ENCODE assay signal across 8 mouse cellular contexts in genomic region chr3:36689392-36690291, GRCm38 (mm10). TPM values are rescaled to one million over a fixed set of nuclear protein-coding genes. Genes with fewer than 3 reads are reported as not detected.
DNase-seq lines count a peak whose midpoint lies in the region; ATAC-seq and TF ChIP-seq lines count a peak whose summit lies in the region.

Gene Trpc3 (minus strand): TSS chr3:36690167.

- peaks cover 27% of the 10 kb centered on the region; the same call in 1 of the 2 replicates for H3K27me3 ChIP-seq in embryonic facial prominence, embryonic 14.5 days (replicated peaks; ENCODE audit: control insufficient read depth, insufficient read depth, low read length)
- H3K27me3 ChIP-seq in heart, embryonic 15.5 days: no peaks in the 10 kb centered on the region; the same call in 1 of the 2 replicates
- no peaks in the 10 kb centered on the region for H3K27me3 ChIP-seq in kidney, postnatal 0 days (ENCODE audit: insufficient read depth, low read length)
- peaks cover 32% of the 10 kb centered on the region for H3K27me3 ChIP-seq in liver, embryonic 16.5 days (ENCODE audit: control insufficient read depth, insufficient read depth, low read depth, low read length)

- H3K36me3 ChIP-seq in embryonic facial prominence, embryonic 14.5 days (ENCODE audit: control insufficient read depth, insufficient read depth, low read length): no peaks in the 10 kb centered on the region
- H3K36me3 ChIP-seq in heart, embryonic 15.5 days: no peaks in the 10 kb centered on the region
- H3K36me3 ChIP-seq in kidney, postnatal 0 days (ENCODE audit: insufficient read depth, low read length): no peaks in the 10 kb centered on the region
- H3K36me3 ChIP-seq in liver, embryonic 16.5 days (ENCODE audit: control insufficient read depth, insufficient read depth): no peaks in the 10 kb centered on the region

- peak within 1 kb of the TSS; percentile 54 for H3K4me3 ChIP-seq in embryonic facial prominence, embryonic 14.5 days (ENCODE audit: low read depth, low read length)
- peak within 1 kb of the TSS; percentile 86 for H3K4me3 ChIP-seq in heart, embryonic 15.5 days
- peak within 1 kb of the TSS; percentile 69 for H3K4me3 ChIP-seq in kidney, postnatal 0 days (replicated peaks; ENCODE audit: low read depth, low read length)
- peak within 1 kb of the TSS; percentile 57 for H3K4me3 ChIP-seq in liver, embryonic 16.5 days (ENCODE audit: low read depth, low read length)

- peaks cover 8% of the 10 kb centered on the region for H3K4me1 ChIP-seq in embryonic facial prominence, embryonic 14.5 days (ENCODE audit: control insufficient read depth, insufficient read depth, low read length)
- H3K4me1 ChIP-seq in heart, embryonic 15.5 days (replicated peaks): peaks cover 11% of the 10 kb centered on the region
- peaks cover 6% of the 10 kb centered on the region; the same call in 1 of the 2 replicates for H3K4me1 ChIP-seq in kidney, postnatal 0 days (replicated peaks; ENCODE audit: insufficient read depth, low read length)
- no peaks in the 10 kb centered on the region for H3K4me1 ChIP-seq in liver, embryonic 16.5 days (ENCODE audit: control insufficient read depth, low read depth, low read length)

- DNase-seq in CD4-positive helper T cell, adult 2 months (ENCODE audit: low read depth, low spot score): peak; percentile 17
- DNase-seq in adrenal gland, postnatal 36 days: peak; percentile 41 to 51
- DNase-seq in embryonic facial prominence, embryonic 14.5 days (ENCODE audit: low spot score): peak; percentile 80
- peak; percentile 79 for DNase-seq in kidney, postnatal 0 days (ENCODE audit: low spot score)
- peak; percentile 23 for DNase-seq in ovary, postnatal 14 days (ENCODE audit: low spot score)
- DNase-seq in urinary bladder, postnatal 10 days (ENCODE audit: low spot score): no peak

- no peaks in the 10 kb centered on the region for H3K9me3 ChIP-seq in embryonic facial prominence, embryonic 14.5 days (ENCODE audit: control insufficient read depth, low read length)
- H3K9me3 ChIP-seq in heart, embryonic 15.5 days (replicated peaks): no peaks in the 10 kb centered on the region
- H3K9me3 ChIP-seq in kidney, postnatal 0 days (replicated peaks; ENCODE audit: low read length): no peaks in the 10 kb centered on the region
- H3K9me3 ChIP-seq in liver, embryonic 16.5 days (replicated peaks; ENCODE audit: control insufficient read depth, low read length): no peaks in the 10 kb centered on the region

- WGBS in embryonic facial prominence, embryonic 14.5 days: under 1% methylated on average over 52 of the region's 91 CpGs
- under 1% methylated on average over 87 of the region's 91 CpGs for WGBS in heart, embryonic 15.5 days
- whole genome bisulfite sequencing in kidney, postnatal 0 days: under 1% methylated on average over 88 of the region's 91 CpGs
- WGBS in liver, embryonic 16.5 days (ENCODE audit: insufficient replicate concordance): 1% methylated on average over 83 of the region's 91 CpGs

- H3K4me2 ChIP-seq in embryonic facial prominence, embryonic 14.5 days (ENCODE audit: low read depth, low read length): peak within 1 kb of the TSS; percentile 79
- peak within 1 kb of the TSS; percentile 95 for H3K4me2 ChIP-seq in heart, embryonic 15.5 days
- H3K4me2 ChIP-seq in kidney, postnatal 0 days (ENCODE audit: low read length): peak within 1 kb of the TSS; percentile 81
- peak within 1 kb of the TSS; percentile 70 for H3K4me2 ChIP-seq in liver, embryonic 16.5 days (ENCODE audit: low read depth, low read length)

- H3K9ac ChIP-seq in embryonic facial prominence, embryonic 14.5 days (ENCODE audit: low read depth, low read length): peak within 1 kb of the TSS; percentile 62
- peak within 1 kb of the TSS; percentile 76 for H3K9ac ChIP-seq in heart, embryonic 15.5 days
- peak within 1 kb of the TSS; percentile 62 for H3K9ac ChIP-seq in kidney, postnatal 0 days (ENCODE audit: low read depth, low read length)
- H3K9ac ChIP-seq in liver, embryonic 16.5 days (ENCODE audit: low read depth, low read length): no peak within 1 kb of the TSS

- peak; percentile 39; the same call in 1 of the 2 replicates for TF ChIP-seq CTCF in kidney, postnatal 0 days (IDR thresholded peaks at IDR 0.05; ENCODE audit: low read depth)

- no peak within 1 kb of the TSS for H3K27ac ChIP-seq in embryonic facial prominence, embryonic 14.5 days (replicated peaks; ENCODE audit: low read depth, low read length)
- peak within 1 kb of the TSS; percentile 61; the same call in 1 of the 2 replicates for H3K27ac ChIP-seq in heart, embryonic 15.5 days
- H3K27ac ChIP-seq in kidney, postnatal 0 days: 0 out of 2 replicates have a peak within 1 kb of the TSS, but pooled peaks have one; percentile 47
- H3K27ac ChIP-seq in liver, embryonic 16.5 days (ENCODE audit: low read length): no peak within 1 kb of the TSS

- ATAC-seq in embryonic facial prominence, embryonic 14.5 days (ENCODE audit: low read depth): peak; percentile 93
- peak; percentile 73 for ATAC-seq in heart, embryonic 15.5 days (replicated peaks; ENCODE audit: insufficient number of reproducible peaks, insufficient read depth, low FRiP score, low read depth)
- peak; percentile 79 for ATAC-seq in kidney, postnatal 0 days (replicated peaks; ENCODE audit: low FRiP score, low read depth)
- ATAC-seq in liver, embryonic 16.5 days (ENCODE audit: low read depth): 0 out of 2 replicates have a peak, but pooled peaks have one; percentile 32

RNA-seq across cellular contexts. Expression of gene Trpc3, which starts in this region (rescaled TPM):
- total RNA-seq in adrenal gland, postnatal 36 days (2021): 1 to 10 TPM; 2.1 to 2.6 TPM
- polyA plus RNA-seq in embryonic facial prominence, embryonic 14.5 days (2014; fragmentation: Nextera tagmentation; extraction: Ambion mirVana): 3.8 and 5.8 TPM in 2 replicates
- 3.4 and 5.4 TPM in 2 replicates for polyA plus RNA-seq in heart, embryonic 15.5 days (2015; fragmentation: Nextera tagmentation; extraction: Ambion mirVana)
- 5.5 and 6.0 TPM in 2 replicates for polyA plus RNA-seq in kidney, postnatal 0 days (2015; fragmentation: Nextera tagmentation; extraction: Ambion mirVana)
- 0.06 and 0.28 TPM in 2 replicates for polyA plus RNA-seq in liver, embryonic 16.5 days (2015; fragmentation: Nextera tagmentation; extraction: Ambion mirVana)

Comparison
In these comparisons a context has a peak if more than half of its experiments do, and no peak if none do; other contexts are left out.
1. Peak in ATAC-seq, H3K4me3 ChIP-seq and H3K4me2 ChIP-seq in liver, embryonic 16.5 days; RNA of the gene not detected or under 1 TPM.
2. ATAC-seq: peak in every context shown above with its lines; median percentile 93 in embryonic facial prominence, embryonic 14.5 days; 79 in kidney, postnatal 0 days; 73 in heart, embryonic 15.5 days; 32 in liver, embryonic 16.5 days.
3. H3K27ac ChIP-seq: peak in heart, embryonic 15.5 days (single experiment) and kidney, postnatal 0 days (single experiment); none in embryonic facial prominence, embryonic 14.5 days (single experiment) and liver, embryonic 16.5 days (single experiment).
4. Peak in every context shown above with its lines, with median percentiles within 50 percentile points of each other: H3K4me2 ChIP-seq and H3K4me3 ChIP-seq.